Mouse (Mus musculus): ENCODE measurements around the gene Fancd2.

Gene Fancd2

GRCm38 (mm10) chr6:113579306-113579705, 47.8 kb downstream of the Fancd2 start:
- DNase-seq (ENCODE audit: low read depth, low spot score), result no peak
- no peaks in the 10 kb centered on the region for H3K27me3 ChIP-seq (ENCODE audit: control insufficient read depth, insufficient read depth, low read length, poor library complexity, severe bottlenecking)
- no peaks in the 10 kb centered on the region for H3K36me3 ChIP-seq (ENCODE audit: control insufficient read depth, insufficient read depth, low read length, poor library complexity, severe bottlenecking)

GRCm38 (mm10) chr6:113583023-113583422, 51.5 kb downstream of the Fancd2 start:
- Histone ChIP-seq H3K36me3 (ENCODE audit: control insufficient read depth, insufficient read depth, low read length, poor library complexity, severe bottlenecking) (no peaks in the 10 kb centered on the region), H3K27me3 (ENCODE audit: control insufficient read depth, insufficient read depth, low read length, poor library complexity, severe bottlenecking) (no peaks in the 10 kb centered on the region)
- no peak for DNase-seq (ENCODE audit: low read depth, low spot score)

DNA sequence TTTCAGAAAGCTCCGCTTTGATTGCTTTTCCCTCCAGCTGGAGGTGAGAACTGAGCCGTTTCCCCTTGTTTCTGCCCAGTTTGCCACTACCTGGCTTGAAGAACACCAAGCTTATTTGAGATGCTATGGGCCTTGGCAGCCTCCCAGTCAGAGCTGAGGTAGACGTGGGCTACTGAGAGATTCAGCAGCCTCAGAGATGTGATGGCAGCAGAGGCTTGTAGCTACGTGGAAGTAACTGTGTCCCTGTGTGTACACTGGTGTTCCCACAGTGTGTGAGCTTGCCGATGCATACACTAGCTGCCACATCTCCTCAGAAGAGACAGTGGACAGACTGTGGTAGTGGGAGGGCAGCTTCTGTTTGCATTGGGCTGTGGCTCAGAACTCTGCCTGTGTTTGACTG, 53.6 kb downstream of the Fancd2 start:
- Histone ChIP-seq H3K36me3 (ENCODE audit: control insufficient read depth, insufficient read depth, low read length, poor library complexity, severe bottlenecking) (no peaks in the 10 kb centered on the region), H3K27me3 (ENCODE audit: control insufficient read depth, insufficient read depth, low read length, poor library complexity, severe bottlenecking) (no peaks in the 10 kb centered on the region)
- no peak for DNase-seq (ENCODE audit: low read depth, low spot score)

GRCm38 (mm10) chr6:113586466-113587183, 55.1 kb downstream of the Fancd2 start:
- Histone ChIP-seq H3K27me3 (ENCODE audit: control insufficient read depth, insufficient read depth, low read length, poor library complexity, severe bottlenecking) (no peaks in the 10 kb centered on the region), H3K36me3 (ENCODE audit: control insufficient read depth, insufficient read depth, low read length, poor library complexity, severe bottlenecking) (no peaks in the 10 kb centered on the region)
- no peak for DNase-seq (ENCODE audit: low read depth, low spot score)

DNA sequence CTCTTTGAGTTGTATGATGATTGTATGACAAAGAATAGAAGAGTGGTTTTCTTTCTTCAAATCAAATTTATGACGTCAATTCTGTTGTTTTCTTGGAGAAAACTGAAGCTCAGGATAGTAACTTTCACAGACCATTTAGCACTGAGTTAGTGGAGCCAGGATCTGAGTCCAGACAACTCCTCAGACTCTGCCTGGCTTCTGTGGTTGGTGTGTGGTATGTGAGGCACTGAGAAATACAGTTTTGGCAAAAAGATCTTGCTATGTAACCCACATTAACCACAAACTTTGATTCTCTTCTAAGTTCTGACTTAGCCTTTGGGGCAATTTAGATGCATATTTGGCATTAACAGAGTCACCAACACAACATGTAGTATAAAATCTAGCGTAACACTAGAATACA, 61.2 kb downstream of the Fancd2 start:
- DNase-seq (ENCODE audit: low read depth, low spot score), result no peak
- no peaks in the 10 kb centered on the region for H3K36me3 ChIP-seq (ENCODE audit: control insufficient read depth, insufficient read depth, low read length, poor library complexity, severe bottlenecking)

DNA sequence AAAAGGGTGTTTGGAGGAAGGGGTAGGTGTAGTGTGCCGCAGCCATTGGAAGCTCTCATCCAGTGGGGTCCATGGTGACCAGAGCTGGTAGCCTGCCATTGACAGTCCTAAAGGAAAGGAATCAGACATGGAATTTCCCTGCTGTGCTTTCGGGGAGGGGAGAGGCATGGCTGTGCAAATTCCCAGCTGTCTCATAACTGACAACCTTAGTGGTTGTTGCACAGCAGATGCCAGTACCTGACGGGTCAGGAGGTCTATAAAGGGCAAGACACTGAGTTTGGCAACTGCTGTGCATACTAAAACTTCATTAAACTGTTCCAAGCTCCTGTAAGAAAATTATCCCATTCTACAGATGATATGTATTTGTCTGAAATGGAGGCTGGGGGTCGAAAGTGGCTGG, 66.5 kb downstream of the Fancd2 start:
- DNase-seq (ENCODE audit: low read depth, low spot score), result no peak
- H3K36me3 ChIP-seq (ENCODE audit: control insufficient read depth, insufficient read depth, low read length, poor library complexity, severe bottlenecking), result no peaks in the 10 kb centered on the region
- H3K27me3 ChIP-seq (ENCODE audit: control insufficient read depth, insufficient read depth, low read length, poor library complexity, severe bottlenecking), result no peaks in the 10 kb centered on the region

More for the DNA sequence above, 61.2 kb downstream of the Fancd2 start:
- no peaks in the 10 kb centered on the region for H3K27me3 ChIP-seq (ENCODE audit: control insufficient read depth, insufficient read depth, low read length, poor library complexity, severe bottlenecking)

- no peak for DNase-seq (ENCODE audit: low read depth, low spot score)
- no peaks in the 10 kb centered on the region for H3K36me3 ChIP-seq (ENCODE audit: control insufficient read depth, insufficient read depth, low read length, poor library complexity, severe bottlenecking)
- H3K27me3 ChIP-seq (ENCODE audit: control insufficient read depth, insufficient read depth, low read length, poor library complexity, severe bottlenecking), result no peaks in the 10 kb centered on the region
Measured at GRCm38 (mm10) chr6:113599833-113600232, 68.4 kb downstream of the Fancd2 start.

GRCm38 (mm10) chr6:113600543-113601139, 69.2 kb downstream of the Fancd2 start, which contains the start of gene Fancd2os:
Fancd2os (minus strand) TSS chr6:113600715.
- no peaks in the 10 kb centered on the region for H3K27me3 ChIP-seq (ENCODE audit: control insufficient read depth, insufficient read depth, low read length, poor library complexity, severe bottlenecking)
- no peaks in the 10 kb centered on the region for H3K36me3 ChIP-seq (ENCODE audit: control insufficient read depth, insufficient read depth, low read length, poor library complexity, severe bottlenecking)
- no peak for DNase-seq (ENCODE audit: low read depth, low spot score)

- Histone ChIP-seq H3K36me3 (ENCODE audit: control insufficient read depth, insufficient read depth, low read length, poor library complexity, severe bottlenecking) (no peaks in the 10 kb centered on the region), H3K27me3 (ENCODE audit: control insufficient read depth, insufficient read depth, low read length, poor library complexity, severe bottlenecking) (no peaks in the 10 kb centered on the region)
- DNase-seq (ENCODE audit: low read depth, low spot score), result no peak
Measured at GRCm38 (mm10) chr6:113602821-113603220, 71.3 kb downstream of the Fancd2 start.

- Histone ChIP-seq H3K36me3 (ENCODE audit: control insufficient read depth, insufficient read depth, low read length, poor library complexity, severe bottlenecking) (no peaks in the 10 kb centered on the region; the same call in 1 of the 2 replicates), H3K27me3 (ENCODE audit: control insufficient read depth, insufficient read depth, low read length, poor library complexity, severe bottlenecking) (no peaks in the 10 kb centered on the region)
- DNase-seq (ENCODE audit: low read depth, low spot score), result no peak
Measured at GRCm38 (mm10) chr6:113603993-113604392, 72.5 kb downstream of the Fancd2 start.

GRCm38 (mm10) chr6:113604432-113605223, 73.1 kb downstream of the Fancd2 start, which contains the start of gene Brk1:
Brk1 (plus strand) TSS chr6:113604772.
- peak; percentile 91 for DNase-seq (ENCODE audit: low read depth, low spot score)
- no peaks in the 10 kb centered on the region for H3K27me3 ChIP-seq (ENCODE audit: control insufficient read depth, insufficient read depth, low read length, poor library complexity, severe bottlenecking)

GRCm38 (mm10) chr6:113605224-113605545, 73.7 kb downstream of the Fancd2 start:
- H3K27me3 ChIP-seq (ENCODE audit: control insufficient read depth, insufficient read depth, low read length, poor library complexity, severe bottlenecking), result no peaks in the 10 kb centered on the region
- no peaks in the 10 kb centered on the region; the same call in 1 of the 2 replicates for H3K36me3 ChIP-seq (ENCODE audit: control insufficient read depth, insufficient read depth, low read length, poor library complexity, severe bottlenecking)
- no peak for DNase-seq (ENCODE audit: low read depth, low spot score)

More at GRCm38 (mm10) chr6:113604432-113605223, 73.1 kb downstream of the Fancd2 start, which contains the start of gene Brk1:
- H3K36me3 ChIP-seq (ENCODE audit: control insufficient read depth, insufficient read depth, low read length, poor library complexity, severe bottlenecking), result no peaks in the 10 kb centered on the region; the same call in 1 of the 2 replicates

GRCm38 (mm10) chr6:113608871-113609270, 77.4 kb downstream of the Fancd2 start:
- H3K36me3 ChIP-seq (ENCODE audit: control insufficient read depth, insufficient read depth, low read length, poor library complexity, severe bottlenecking), result no peaks in the 10 kb centered on the region; the same call in 1 of the 2 replicates
- no peak for DNase-seq (ENCODE audit: low read depth, low spot score)
- H3K27me3 ChIP-seq (ENCODE audit: control insufficient read depth, insufficient read depth, low read length, poor library complexity, severe bottlenecking), result no peaks in the 10 kb centered on the region

DNA sequence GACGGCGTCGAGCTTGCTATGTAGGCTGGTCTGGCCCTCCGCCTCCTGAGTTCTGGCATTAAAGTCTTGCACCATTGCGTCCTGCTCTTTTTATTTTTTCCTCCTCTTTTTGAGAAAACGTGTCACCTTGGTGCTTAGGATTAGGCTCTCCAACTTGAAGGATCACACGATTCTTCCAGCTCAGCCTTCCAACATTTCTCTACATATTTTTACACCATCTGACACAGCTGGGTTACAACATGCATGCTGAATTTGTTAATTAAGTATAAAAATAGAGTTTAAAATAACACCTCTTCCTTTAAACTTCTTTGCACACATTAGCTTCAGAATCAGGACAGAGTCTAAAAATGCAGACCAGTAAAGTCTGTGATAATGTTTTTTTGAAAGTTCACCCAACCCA, 77.8 kb downstream of the Fancd2 start:
- no peak for DNase-seq (ENCODE audit: low read depth, low spot score)
- Histone ChIP-seq H3K36me3 (ENCODE audit: control insufficient read depth, insufficient read depth, low read length, poor library complexity, severe bottlenecking) (no peaks in the 10 kb centered on the region; the same call in 1 of the 2 replicates), H3K27me3 (ENCODE audit: control insufficient read depth, insufficient read depth, low read length, poor library complexity, severe bottlenecking) (no peaks in the 10 kb centered on the region)
